Mouse (Mus musculus) spleen, adult 2 months (tissue): ENCODE measurements around the gene Ppp1r35. TPM values are rescaled to one million over a fixed set of nuclear protein-coding genes. Genes with fewer than 3 reads are reported as not detected.

ENCODE experiments used
- DNase-seq, 2 experiments: peaks; one replicate each; pipeline versions ENCODE4 v3.0.0 to v3.0.0-alpha.2; 2012 to 2021; ENCODE audit warnings: low spot score in 2 of 2, low read depth in 1 of 2
- H3K27ac ChIP-seq: fragments of 200-500 bp; 2 replicates; pipeline ENCODE4 v1.5.1; 2012; ENCODE audit warnings: low read length, inconsistent platforms; ENCODE audit not compliant: insufficient read depth
- H3K27me3 ChIP-seq: fragments of 200-500 bp; 2 replicates; pipeline ENCODE4 v1.6.1; 2012; ENCODE audit warnings: mild to moderate bottlenecking, moderate library complexity, low read length, inconsistent platforms; ENCODE audit not compliant: control insufficient read depth, insufficient read depth
- H3K36me3 ChIP-seq: fragments of 200-500 bp; 2 replicates; pipeline ENCODE4 v1.6.1; 2012; ENCODE audit warnings: mild to moderate bottlenecking, low read length, inconsistent platforms; ENCODE audit not compliant: control insufficient read depth, insufficient read depth
- H3K4me1 ChIP-seq: fragments of 200-500 bp; 2 replicates; pipeline ENCODE4 v1.6.1; 2011; ENCODE audit warnings: inconsistent platforms; ENCODE audit not compliant: control insufficient read depth, insufficient read depth, insufficient read length
- H3K4me3 ChIP-seq: fragments of 200-500 bp; 2 replicates; pipeline ENCODE4 v1.5.1; 2011; ENCODE audit warnings: mild to moderate bottlenecking, inconsistent platforms; ENCODE audit not compliant: insufficient read depth, insufficient read length; ENCODE audit errors: extremely low read depth
- CTCF ChIP-seq: fragments of 200-500 bp; IDR thresholded peaks from 2 replicates; pipeline ENCODE4 v1.5.1; 2011; ENCODE audit warnings: mild to moderate bottlenecking, inconsistent platforms; ENCODE audit not compliant: insufficient read depth, insufficient read length, insufficient replicate concordance; ENCODE audit errors: extremely low read depth
- POLR2A ChIP-seq: fragments of 200-500 bp; IDR thresholded peaks from 2 replicates; pipeline ENCODE4 v1.6.1; 2011; ENCODE audit warnings: low read depth, low read length, inconsistent platforms
- WGBS: fragments of 180-500 bp; shearing (Covaris S2); methylation state at CpG from one replicate; pipeline ENCODE4 v1.1.7; 2018; 5-methylcytosine and 5-hydroxymethylcytosine counted together
- polyA plus RNA-seq: library from polyadenylated mRNA; depleted of rRNA; stranded (reverse); fragments of >200 nt; gene quantifications from 2 replicates; pipeline ENCODE4 v1.2.3, GENCODE M21; 2012

Gene Ppp1r35
- polyA plus RNA-seq, 1 experiment: 43.9 TPM

GRCm38 (mm10) chr5:137791553-137791952, 12.9 kb downstream of the Ppp1r35 start:
- Histone ChIP-seq H3K27ac (no peak overlapping the region), H3K4me3 (no peak overlapping the region), H3K36me3 (no peaks in the 10 kb centered on the region; the same call in 1 of the 2 replicates), H3K27me3 (no peaks in the 10 kb centered on the region), H3K4me1 (no peaks in the 10 kb centered on the region; the same call in none of the 2 replicates)
- TF ChIP-seq POLR2A (no peak), CTCF (no peak)
- no peak for DNase-seq

GRCm38 (mm10) chr5:137796606-137797005, 18.0 kb downstream of the Ppp1r35 start:
- no peak overlapping the region for H3K27ac ChIP-seq

GRCm38 (mm10) chr5:137800917-137801316, 22.3 kb downstream of the Ppp1r35 start:
- H3K4me1 ChIP-seq: no peaks in the 10 kb centered on the region
- no peaks in the 10 kb centered on the region; the same call in 1 of the 2 replicates for H3K36me3 ChIP-seq
- H3K27me3 ChIP-seq: no peaks in the 10 kb centered on the region
- DNase-seq: no peak
- TF ChIP-seq POLR2A (no peak), CTCF (no peak)
- no peak overlapping the region for H3K27ac ChIP-seq
- WGBS: 78% methylated on average over 3 of the region's 3 CpGs
- H3K4me3 ChIP-seq: no peak overlapping the region

More at GRCm38 (mm10) chr5:137796606-137797005, 18.0 kb downstream of the Ppp1r35 start:
- Histone ChIP-seq H3K27me3 (no peaks in the 10 kb centered on the region), H3K4me3 (no peak overlapping the region), H3K36me3 (no peaks in the 10 kb centered on the region; the same call in 1 of the 2 replicates), H3K4me1 (no peaks in the 10 kb centered on the region)
- TF ChIP-seq CTCF (no peak), POLR2A (no peak)
- DNase-seq: no peak
- 63% methylated on average over 3 of the region's 3 CpGs for WGBS

- Histone ChIP-seq H3K36me3 (no peaks in the 10 kb centered on the region), H3K4me1 (no peaks in the 10 kb centered on the region), H3K4me3 (no peak overlapping the region), H3K27me3 (no peaks in the 10 kb centered on the region), H3K27ac (no peak overlapping the region)
- 90% methylated on average over 1 of the region's 1 CpGs for WGBS
- no peak for DNase-seq
- no peak for TF ChIP-seq POLR2A
- no peak for TF ChIP-seq CTCF
Measured at GRCm38 (mm10) chr5:137806158-137806557, 27.5 kb downstream of the Ppp1r35 start.

- Histone ChIP-seq H3K4me3 (no peak overlapping the region), H3K4me1 (no peaks in the 10 kb centered on the region), H3K36me3 (no peaks in the 10 kb centered on the region), H3K27me3 (no peaks in the 10 kb centered on the region), H3K27ac (no peak overlapping the region)
- DNase-seq: no peak
- WGBS: 90% methylated on average over 5 of the region's 5 CpGs
- TF ChIP-seq POLR2A (no peak), CTCF (no peak)
Measured at GRCm38 (mm10) chr5:137808316-137808715, 29.7 kb downstream of the Ppp1r35 start.

GRCm38 (mm10) chr5:137817466-137818222, 39.0 kb downstream of the Ppp1r35 start:
- H3K36me3 ChIP-seq: no peaks in the 10 kb centered on the region
- H3K4me1 ChIP-seq: no peaks in the 10 kb centered on the region
- H3K27ac ChIP-seq: no peak overlapping the region
- H3K27me3 ChIP-seq: no peaks in the 10 kb centered on the region
- no peak overlapping the region for H3K4me3 ChIP-seq
- WGBS: 68% methylated on average over 4 of the region's 4 CpGs
- TF ChIP-seq POLR2A (no peak), CTCF (no peak)
- DNase-seq: no peak

- WGBS: 86% methylated on average over 4 of the region's 4 CpGs
- H3K4me3 ChIP-seq: no peak overlapping the region
- H3K27me3 ChIP-seq: no peaks in the 10 kb centered on the region
Measured at GRCm38 (mm10) chr5:137822126-137822525, 43.5 kb downstream of the Ppp1r35 start.

More at GRCm38 (mm10) chr5:137822126-137822525, 43.5 kb downstream of the Ppp1r35 start:
- H3K4me1 ChIP-seq: peaks cover 7% of the 10 kb centered on the region; the same call in 1 of the 2 replicates
- no peak for DNase-seq
- H3K27ac ChIP-seq: no peak overlapping the region
- H3K36me3 ChIP-seq: no peaks in the 10 kb centered on the region
- TF ChIP-seq POLR2A: no peak
- no peak for TF ChIP-seq CTCF
